Mouse (Mus musculus) cerebellum, adult 9-10 months (tissue): ENCODE data around the gene Kcnd3.

Experiments used
- DNase-seq: peaks from one replicate; pipeline ENCODE4 v3.0.0; 2022

Kcnd3 gene

DNA sequence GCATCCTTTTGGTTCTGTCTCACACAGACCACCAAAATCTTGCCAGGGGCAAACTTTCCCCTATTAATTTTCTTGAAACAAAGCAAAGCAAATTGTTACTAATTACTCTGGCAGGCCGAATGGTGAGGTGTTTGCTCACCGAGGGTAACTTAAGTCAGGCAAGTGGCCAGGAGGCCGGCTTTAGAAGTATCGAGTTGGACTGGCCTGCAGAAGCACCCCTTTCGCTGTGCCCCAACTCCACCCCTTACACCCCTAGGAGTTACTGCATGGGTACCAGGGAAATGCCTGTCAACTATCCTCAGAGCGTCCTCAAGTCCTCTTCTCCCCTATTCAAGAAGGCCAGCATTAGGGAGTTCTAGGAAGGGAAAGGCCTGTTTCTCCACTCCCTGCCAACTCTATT, 251.4 kb downstream of the Kcnd3 start:
- DNase-seq: no peak

DNA sequence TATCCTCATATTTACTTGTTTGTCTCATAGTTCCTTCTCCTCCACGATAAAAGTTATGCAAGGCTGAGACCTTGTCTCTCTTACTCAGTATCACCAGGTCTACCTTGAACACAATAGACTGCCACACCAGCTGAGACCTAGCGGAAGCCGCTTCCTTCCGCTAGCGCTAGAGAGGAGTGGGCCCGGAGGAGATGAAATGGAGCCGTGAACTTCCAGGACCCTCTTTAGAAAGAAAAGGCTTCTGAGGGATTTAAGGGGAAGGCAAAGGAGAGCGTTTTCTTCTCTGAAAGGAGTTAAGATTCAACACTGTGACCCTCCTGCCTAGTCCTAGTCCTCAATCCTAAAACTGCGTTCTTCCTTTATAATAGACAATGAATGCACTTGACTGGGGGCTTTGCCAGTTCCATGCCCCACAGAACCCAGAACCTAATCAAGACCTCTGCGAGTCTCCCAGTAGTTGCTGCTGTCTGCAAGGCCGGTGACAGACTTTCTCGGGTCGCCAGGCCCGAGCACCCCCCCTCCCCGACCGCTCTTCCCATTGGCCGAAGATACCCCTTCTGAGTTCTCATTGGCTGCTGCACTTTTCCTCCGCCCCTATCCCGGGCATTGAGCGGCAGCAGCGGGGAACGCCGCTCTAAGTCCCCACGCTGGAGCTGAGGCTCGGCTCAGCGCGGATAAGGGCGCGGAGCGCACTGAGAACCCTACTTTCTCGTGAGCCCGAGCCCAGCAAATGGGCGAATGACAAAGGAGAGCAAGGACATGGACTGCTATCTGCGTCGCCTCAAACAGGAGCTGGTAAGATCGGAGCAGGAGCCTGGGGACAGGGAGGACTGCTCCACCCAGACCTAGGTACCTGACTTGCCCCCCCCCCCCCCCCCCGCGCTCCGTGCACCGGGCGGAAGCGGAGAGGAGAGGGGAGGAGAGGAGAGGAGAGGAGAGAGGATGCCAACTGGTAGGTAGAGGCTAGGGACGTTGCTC, 252.2 kb downstream of the Kcnd3 start, which contains the start of gene Inka2:
Gene Inka2, plus strand, starts transcription at position 569 of the 978 bp plus-strand sequence.
- DNase-seq: peak; percentile 83

DNA sequence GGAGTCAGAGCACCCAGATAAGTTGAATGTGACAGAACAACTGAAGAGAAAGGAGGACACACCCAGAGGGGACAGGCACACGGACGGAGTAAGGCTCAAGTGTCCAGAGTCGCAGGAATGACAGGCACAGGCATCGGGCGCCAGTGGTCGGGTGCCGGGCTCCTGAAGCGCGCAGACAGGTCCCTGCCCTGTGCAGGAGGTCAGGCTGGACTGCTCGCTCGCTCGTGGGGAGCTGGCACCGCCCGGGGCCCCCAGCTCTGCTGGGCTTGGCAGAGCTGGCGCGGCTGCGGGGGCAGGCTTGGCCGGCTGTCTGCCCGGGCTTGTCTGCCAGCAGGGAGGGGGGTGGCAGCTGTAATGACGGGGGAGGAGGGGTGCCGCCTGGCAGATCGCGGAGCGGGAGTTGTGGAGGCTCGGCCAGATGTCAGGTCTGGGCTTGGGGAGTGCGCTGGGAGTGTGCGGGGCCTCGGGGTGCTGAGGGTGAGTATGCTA, 253.0 kb downstream of the Kcnd3 start:
- DNase-seq: peak; percentile 85

DNA sequence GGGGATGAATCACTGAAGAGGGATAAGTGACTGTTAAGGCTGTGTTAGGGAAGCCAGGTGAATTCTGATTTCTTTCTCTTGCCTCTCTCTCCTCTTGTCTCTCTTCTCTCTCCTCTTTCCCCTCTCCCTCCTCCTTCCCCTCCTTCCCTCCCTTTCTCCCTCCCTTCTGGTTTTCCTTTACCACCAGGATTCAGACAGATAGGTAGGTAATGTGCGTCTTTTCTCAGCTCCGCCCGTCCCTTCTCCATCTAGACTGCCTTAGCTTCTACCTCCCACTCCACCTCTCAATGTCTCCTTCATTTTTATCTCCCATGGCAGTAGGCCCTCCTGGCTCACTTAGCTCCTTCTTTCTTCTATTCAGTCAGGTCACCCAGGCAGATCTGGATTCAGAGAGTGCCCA, 253.4 kb downstream of the Kcnd3 start:
- DNase-seq: peak; percentile 50

DNA sequence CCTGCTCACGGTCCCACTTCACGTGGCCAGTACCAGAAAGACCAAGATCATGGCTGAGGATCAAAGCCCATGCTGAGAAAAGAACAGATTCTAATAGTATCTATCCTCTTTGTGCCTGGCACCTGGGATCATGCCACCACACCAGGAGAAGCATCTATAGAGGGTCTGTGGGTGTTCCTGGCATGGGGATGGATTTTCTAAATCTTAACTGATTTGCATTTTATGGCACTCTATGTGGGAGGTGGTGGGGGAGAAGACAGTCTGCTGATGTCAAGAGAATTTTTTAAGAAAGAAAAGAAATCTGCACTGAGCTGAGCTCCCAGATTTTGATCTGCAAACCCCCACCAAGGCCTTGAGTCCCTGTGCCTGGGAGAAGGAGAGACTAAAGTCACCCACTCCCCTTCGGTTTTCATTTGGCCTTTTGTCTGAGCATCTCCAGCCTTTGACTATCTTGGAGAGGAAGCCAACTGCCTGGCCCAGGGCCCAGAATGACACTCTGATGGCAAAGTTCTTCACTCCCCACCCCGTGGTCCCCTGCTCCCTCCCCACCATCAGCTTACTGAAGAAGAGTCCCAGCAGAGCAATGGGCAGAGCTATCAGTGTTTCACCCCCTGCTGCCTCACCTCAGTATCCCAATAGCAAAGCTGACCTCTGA, 254.4 kb downstream of the Kcnd3 start:
- DNase-seq: peak; percentile 66

DNA sequence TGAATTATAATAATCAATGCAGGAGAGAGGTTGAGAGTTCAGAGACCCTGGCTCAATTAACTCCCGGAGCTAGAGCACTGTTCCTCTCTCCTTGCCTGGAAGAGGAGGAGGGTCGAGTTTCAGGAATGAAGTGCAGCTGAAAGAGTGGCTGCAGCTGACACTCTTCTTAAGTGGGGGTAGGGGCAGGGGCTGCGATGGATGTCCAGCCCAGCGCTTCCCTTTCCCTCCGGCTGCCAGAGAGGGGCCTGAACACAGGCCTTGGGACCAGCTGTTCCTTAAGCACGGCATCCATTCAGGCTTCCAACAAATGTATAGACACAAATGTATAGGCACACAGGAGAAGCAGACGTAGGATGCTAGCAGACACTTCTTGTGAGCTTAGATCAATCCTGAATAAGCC, 255.5 kb downstream of the Kcnd3 start:
- no peak for DNase-seq

DNA sequence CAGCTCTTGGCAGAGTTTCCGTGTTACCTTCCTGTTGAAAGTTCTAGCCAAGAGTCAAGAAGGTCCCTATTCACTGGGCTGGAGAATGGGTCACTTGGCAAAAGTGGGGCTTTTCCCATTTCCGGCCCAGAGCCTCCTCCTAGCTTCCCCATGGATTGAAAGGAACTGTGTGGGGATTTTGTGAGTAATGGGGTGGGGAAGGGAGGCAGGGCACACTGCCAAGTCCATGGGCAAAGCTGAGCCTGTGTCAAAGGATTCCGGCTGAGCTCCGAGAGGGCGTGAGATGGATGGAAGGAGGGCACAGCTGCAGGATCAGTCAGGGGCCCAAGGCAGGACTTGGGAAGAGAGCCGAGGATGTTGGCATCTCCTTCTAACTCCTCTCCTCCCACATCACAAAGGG, 258.1 kb downstream of the Kcnd3 start:
- DNase-seq: peak; percentile 62

DNA sequence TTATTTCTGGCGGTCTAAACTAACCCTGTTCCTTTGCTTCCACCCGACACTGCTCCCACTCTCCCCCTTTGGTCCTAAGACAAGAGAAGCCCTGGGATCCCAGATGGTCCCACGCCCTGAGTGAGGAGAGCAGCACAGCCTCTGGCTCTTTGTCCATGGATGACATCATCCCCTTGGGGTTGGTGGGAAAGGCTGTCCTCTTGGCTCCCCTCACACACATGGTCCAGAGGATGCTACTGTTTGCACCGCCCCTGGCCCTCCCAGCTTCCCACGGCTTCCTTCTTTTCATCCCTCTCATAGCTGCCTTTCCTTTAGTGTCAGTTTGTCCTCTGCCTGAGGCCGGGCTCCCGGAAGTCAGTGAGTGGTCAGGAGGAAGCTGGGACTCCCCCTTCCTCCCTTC, 259.6 kb downstream of the Kcnd3 start:
- DNase-seq: peak; percentile 44

DNA sequence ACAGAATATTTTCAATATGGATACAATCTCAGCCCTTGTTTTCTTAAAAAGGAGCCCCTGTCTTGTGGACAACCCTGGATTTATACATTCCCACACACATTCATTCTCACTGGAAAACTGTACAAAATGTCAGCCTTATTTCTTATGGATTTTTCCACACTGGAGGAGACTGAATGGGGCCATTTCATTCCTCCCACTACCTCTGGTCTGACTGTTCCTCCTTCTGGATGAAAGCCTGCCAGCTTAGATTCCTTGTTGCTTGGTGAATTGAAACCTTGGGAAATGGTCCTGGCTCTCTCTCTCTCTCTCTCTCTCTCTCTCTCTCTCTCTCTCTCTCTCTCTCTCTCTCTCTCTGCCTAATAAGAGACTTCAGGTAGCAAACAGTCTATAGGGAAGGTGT, 260.7 kb downstream of the Kcnd3 start:
- DNase-seq: no peak

DNA sequence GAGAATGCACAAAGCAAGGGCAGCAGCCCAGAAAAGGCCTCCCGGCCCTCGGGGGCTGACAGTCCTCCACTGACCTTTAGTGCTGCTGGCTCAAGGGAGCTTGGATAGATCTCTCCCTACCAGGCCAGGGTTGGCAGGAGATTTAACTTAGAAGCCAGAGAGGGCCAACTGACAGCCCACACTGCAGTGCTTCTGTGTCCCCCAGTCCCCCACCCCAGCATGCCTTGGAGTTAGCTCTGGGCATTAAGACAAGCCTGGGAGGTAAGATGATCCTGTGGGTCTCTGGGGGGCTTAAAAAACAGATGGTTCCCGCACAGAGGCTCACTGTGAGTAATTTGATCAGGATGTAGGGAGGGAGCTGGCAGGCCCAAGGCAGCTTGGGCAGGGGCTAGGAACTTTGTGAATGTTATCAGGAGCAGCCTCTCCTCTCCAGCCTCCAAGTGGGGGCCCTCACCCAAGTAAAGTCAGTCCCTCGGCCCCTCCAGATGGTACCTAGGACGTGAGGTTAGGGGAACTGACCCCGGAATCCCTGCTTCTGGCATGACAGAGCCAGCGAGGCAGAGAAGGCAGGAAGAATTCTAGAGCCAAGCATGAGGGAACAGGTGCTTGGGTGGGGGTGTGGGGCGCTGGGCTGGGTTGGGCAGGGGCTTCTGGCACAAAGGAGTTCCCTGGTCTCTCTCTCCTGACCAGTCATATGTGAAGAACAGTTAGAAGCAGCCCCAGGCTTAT, 262.1 kb downstream of the Kcnd3 start:
- DNase-seq: peak; percentile 50

DNA sequence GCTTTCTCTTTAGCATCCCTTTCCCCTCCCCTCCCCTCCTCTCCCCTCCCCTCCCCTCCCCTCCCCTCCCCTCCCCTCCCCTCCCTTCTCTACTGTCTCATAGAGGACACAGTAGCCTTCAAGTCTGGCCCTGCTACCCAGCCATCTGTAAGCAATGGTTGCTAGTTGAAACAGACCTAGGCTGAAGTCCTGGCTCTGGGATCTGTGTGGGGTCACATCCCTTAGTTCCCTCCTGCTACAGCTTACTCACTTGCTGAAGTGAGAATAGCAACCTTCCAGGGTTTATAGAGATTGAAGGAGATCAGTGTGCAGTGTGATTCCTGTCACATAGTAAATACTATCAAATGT, 262.7 kb downstream of the Kcnd3 start:
- DNase-seq: peak; percentile 15

DNA sequence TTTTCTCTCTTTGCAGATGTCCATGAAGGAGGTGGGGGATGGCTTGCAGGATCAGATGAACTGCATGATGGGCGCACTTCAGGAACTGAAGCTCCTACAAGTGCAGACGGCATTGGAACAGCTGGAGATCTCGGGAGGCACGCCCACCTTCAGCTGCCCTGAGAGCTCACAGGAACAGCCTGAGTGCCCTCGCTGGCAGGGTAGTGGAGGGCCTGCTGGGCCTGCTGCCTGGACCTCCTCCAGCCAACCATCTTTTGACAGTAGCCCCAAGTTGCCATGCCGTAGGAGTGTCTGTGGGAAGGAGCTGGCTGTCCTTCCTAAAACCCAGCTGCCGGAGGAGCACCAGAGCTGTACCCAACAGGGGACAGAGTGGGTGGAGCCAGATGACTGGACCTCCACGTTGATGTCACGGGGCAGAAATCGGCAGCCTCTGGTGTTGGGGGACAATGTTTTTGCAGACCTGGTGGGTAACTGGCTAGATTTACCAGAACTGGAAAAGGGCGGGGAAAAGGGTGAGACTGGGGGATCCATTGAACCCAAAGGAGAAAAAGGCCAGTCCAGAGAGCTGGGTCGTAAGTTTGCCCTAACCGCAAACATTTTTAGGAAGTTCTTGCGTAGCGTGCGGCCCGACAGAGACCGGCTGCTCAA, 264.3 kb downstream of the Kcnd3 start:
- DNase-seq: peak; percentile 39

DNA sequence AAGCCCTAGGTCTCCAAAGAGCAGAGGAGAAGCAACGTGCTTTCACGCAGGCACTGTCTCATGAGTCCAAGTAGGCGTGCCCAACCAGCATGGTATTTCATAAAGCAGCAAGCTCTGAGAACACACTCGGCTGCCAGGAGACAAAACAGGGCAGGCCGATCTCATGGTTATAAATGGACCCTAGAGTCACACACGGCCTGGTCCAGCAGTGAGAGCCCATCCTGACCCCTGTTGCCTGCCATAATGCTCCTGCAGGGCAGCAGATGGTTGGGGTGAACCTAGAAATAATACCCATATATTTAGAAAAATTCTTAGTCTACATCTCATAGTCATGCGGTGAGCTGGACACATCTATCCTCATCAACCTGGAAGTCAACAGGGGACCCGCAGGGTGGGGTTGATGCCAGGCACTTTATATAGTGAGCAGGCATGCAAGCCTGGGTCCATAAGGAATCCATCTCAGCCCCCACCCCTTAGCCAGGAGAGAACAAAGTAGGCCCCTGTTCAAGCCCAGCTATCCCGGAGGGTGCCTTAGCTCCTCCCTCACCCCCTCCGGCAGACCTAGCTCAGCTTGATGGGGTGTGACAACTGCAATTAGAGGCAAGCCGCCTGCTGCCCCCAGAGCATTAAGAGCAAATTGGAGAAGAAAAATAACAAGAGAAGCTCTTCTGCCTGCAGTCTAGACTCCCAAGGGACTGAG, 265.9 kb downstream of the Kcnd3 start:
- DNase-seq: peak; percentile 65

DNA sequence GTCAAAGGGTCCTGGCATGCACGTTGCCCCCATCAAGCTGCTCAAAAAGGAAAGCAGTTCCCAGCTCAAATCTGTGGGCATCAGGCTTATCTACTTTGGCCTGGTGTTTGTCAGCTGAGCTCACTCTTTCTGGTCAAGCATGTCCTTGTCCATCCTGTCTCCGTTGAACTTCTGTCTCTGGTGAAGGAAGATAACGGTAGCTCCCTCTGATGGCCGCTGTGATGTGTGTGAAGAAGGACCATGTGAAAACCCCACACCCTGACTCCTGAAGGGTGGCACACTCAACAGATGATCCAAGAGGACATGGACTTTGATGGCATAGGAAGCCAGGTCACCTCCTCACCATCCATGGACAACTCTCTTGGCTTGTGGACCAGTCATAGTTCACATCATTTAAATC, 266.6 kb downstream of the Kcnd3 start:
- peak; percentile 43 for DNase-seq

DNA sequence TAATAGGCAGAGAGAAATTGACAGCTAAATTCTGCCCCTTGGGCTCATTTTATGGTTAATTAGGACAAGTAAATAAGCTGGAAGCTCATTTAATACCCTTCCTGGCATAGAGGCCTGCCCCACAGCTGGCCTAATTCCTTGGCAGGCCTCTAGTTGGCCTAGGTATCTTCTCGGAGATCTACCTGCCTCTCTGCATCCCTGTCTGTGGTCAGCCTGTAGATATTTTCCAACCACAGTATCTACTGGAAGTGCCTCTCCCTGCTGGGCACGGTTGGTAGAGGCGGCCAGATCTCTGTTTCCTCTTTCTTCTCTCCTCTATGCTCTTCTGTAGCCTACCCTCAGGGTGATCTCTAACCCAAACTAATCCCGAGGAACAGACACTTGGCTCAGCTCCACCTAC, 267.8 kb downstream of the Kcnd3 start:
- peak; percentile 19 for DNase-seq

DNA sequence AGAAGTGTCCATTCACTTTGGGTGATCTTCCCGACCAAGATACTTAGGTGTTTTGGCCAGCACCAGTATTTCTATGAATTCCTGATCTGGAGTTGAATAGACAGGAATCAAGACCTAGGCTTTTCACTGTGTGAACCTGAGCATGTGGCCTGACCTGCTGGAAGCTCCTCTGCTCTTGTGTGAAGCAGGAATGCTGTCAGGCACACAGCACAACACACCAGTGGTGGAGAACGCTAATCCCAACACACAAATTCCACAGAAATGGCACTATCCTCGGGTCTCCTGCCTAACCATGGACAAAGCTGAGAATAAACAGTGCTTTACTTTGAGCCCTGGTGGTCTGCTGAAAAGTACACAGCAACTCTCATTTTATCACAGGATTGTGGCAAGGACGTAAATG, 268.4 kb downstream of the Kcnd3 start:
- DNase-seq: peak; percentile 12

DNA sequence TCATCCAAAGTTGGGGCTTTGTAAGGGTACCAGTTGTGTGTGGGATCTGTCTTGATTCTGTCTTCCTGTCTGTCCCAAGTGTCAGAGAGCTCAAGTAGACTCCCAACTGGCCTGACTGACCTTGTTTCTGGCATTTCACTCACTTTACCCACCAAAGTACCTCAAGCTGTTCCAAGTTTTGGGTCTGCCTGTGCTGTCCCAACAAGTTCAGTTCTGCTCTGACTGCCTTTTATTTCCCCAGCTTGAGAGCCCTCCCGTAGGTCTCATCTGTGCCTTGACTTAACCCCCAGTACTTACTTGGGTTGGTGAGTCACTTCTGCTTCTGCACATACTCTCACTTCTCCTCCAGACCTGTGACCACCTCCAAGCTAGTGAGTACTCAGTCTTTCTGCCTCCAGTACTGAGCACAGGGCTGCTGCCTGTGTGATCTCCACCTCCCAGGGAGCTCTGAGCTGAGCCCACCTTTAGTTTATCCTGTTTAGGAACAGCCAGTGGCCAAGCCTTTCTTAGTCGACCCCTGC, 269.6 kb downstream of the Kcnd3 start:
- no peak for DNase-seq

DNA sequence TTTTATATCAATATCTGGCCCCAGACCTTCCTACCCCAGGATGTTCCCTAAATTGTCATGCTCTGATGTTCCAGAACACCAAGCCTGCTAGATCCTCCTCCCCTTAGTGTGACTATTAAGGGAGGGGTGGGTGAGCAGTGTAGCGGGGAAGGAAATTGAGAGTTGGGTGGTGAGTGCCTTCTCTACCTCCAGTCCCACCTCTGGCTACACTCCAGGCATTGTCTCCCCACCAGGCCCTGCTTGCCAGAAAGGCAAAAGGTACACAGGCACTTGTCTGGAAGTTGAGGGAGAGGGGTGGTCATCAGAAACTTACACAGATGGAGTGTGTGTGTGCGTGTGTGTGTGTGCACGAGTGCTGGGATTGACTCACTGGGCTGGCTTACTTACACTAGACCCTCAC, 270.4 kb downstream of the Kcnd3 start:
- DNase-seq: no peak
